Mouse (Mus musculus) embryonic facial prominence, embryonic 14.5 days (tissue): Measurements from ENCODE around the gene Zfhx2. TPM values are rescaled to one million over a fixed set of nuclear protein-coding genes. Genes with fewer than 3 reads are reported as not detected.
A peak's percentile ranks its signal among the peaks of the same experiment; 100 is the strongest.

Source experiments
- ATAC-seq: fragments of 200-750 bp; cut with Nextera tagmentation; 2 replicates; pipeline ENCODE4 v1.8.0; 2017; ENCODE audit warnings: low read depth, moderate number of reproducible peaks, moderate TSS enrichment
- DNase-seq: peaks from one replicate; pipeline ENCODE4 v3.0.0-alpha.2; 2015; ENCODE audit warnings: low spot score
- H3K27ac ChIP-seq: fragments of 300-500 bp; sonication (generic); replicated peaks from 2 replicates; pipeline ENCODE4 v1.5.1; 2014; ENCODE audit warnings: low read depth, mild to moderate bottlenecking, low read length, moderate library complexity
- H3K27me3 ChIP-seq: fragments of 300-500 bp; sonication (generic); replicated peaks from 2 replicates; pipeline ENCODE4 v1.6.1; 2014; ENCODE audit warnings: low read length; ENCODE audit not compliant: control insufficient read depth, insufficient read depth
- H3K36me3 ChIP-seq: fragments of 300-500 bp; sonication (generic); 2 replicates; pipeline ENCODE4 v1.6.1; 2014; ENCODE audit warnings: low read length, mixed read lengths; ENCODE audit not compliant: control insufficient read depth, insufficient read depth
- H3K4me1 ChIP-seq: fragments of 300-500 bp; sonication (generic); 2 replicates; pipeline ENCODE4 v1.6.1; 2014; ENCODE audit warnings: antibody characterized with exemption, low read length; ENCODE audit not compliant: control insufficient read depth, insufficient read depth
- H3K4me2 ChIP-seq: fragments of 300-500 bp; sonication (generic); 2 replicates; pipeline ENCODE4 v1.6.1; 2014; ENCODE audit warnings: low read depth, mild to moderate bottlenecking, low read length, moderate library complexity, mixed read lengths
- H3K4me3 ChIP-seq: fragments of 300-500 bp; sonication (generic); 2 replicates; pipeline ENCODE4 v1.5.1; 2014; ENCODE audit warnings: low read depth, mild to moderate bottlenecking, low read length
- H3K9ac ChIP-seq: fragments of 300-500 bp; sonication (generic); 2 replicates; pipeline ENCODE4 v1.6.1; 2014; ENCODE audit warnings: low read depth, mild to moderate bottlenecking, low read length, moderate library complexity, mixed read lengths
- H3K9me3 ChIP-seq: fragments of 300-500 bp; sonication (generic); 2 replicates; pipeline ENCODE4 v1.6.1; 2016; ENCODE audit warnings: low read length; ENCODE audit not compliant: control insufficient read depth
- WGBS: fragments of 180-500 bp; shearing (Covaris S2); extraction: QIAGEN DNeasy Blood & Tissue Kit; methylation state at CpG from one replicate; pipeline ENCODE4 v1.1.7; 2014; 5-methylcytosine and 5-hydroxymethylcytosine counted together
- polyA plus RNA-seq: library from polyadenylated mRNA; unstranded; fragments of >200 nt; fragmentation: Nextera tagmentation; extraction: Ambion mirVana; gene quantifications from 2 replicates; pipeline ENCODE4 v1.2.1, GENCODE M21; 2014

Gene Zfhx2
- polyA plus RNA-seq, 1 experiment from 2014 or later = 3.4 TPM

DNA sequence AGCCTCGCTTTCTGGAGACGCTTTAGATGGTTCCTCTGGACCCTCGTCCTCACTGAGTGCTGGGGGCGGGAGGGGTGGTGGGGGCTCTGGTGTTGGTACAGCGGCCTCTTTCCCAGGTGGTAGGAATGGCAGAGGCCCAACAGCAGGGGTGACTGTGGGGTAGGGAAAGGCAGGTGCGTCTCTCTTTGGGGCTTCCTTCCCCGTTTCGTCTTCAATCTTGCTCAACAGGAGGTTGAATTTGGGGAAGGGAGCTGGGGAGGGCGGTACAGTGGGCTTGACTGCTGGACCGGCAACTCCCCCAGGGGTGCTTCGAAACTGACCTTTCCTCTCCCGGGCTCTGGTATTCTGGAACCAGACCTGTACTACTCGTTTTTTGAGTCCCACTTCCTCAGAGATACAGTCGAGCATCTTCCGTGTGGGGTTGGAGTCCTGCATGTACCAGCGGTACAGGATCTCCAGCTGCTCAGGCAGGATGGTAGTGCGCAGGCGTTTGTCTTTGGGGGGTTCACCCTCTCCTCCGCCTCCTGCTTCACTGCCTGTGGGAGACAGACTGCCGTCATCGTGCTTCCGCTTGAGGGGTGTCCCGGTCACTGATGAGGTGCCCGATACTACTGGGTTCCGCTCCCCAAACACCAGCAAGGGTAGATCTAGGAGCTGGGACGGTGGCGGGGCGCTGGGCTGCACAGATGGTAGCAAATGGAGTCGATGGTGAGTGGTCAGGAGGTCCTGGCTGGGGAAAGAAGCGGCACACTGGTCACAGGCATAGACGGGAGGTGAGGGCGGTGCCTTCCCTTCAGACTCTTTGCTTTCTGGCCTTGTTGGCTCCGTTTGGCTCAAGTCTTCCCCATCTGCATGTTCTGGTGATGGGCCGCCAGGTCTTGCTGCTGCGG is 27.4 kb downstream of the Zfhx2 start:
- H3K36me3 ChIP-seq = peaks cover 39% of the 10 kb centered on the region
- no peak overlapping the region for H3K9ac ChIP-seq
- no peak for ATAC-seq
- no peaks in the 10 kb centered on the region for H3K27me3 ChIP-seq
- H3K4me2 ChIP-seq = no peak overlapping the region
- H3K9me3 ChIP-seq = no peaks in the 10 kb centered on the region
- WGBS = 79% methylated on average over 33 of the region's 35 CpGs
- H3K4me3 ChIP-seq = no peak overlapping the region
- H3K4me1 ChIP-seq = peaks cover 16% of the 10 kb centered on the region
- no peak overlapping the region for H3K27ac ChIP-seq
- no peak for DNase-seq

DNA sequence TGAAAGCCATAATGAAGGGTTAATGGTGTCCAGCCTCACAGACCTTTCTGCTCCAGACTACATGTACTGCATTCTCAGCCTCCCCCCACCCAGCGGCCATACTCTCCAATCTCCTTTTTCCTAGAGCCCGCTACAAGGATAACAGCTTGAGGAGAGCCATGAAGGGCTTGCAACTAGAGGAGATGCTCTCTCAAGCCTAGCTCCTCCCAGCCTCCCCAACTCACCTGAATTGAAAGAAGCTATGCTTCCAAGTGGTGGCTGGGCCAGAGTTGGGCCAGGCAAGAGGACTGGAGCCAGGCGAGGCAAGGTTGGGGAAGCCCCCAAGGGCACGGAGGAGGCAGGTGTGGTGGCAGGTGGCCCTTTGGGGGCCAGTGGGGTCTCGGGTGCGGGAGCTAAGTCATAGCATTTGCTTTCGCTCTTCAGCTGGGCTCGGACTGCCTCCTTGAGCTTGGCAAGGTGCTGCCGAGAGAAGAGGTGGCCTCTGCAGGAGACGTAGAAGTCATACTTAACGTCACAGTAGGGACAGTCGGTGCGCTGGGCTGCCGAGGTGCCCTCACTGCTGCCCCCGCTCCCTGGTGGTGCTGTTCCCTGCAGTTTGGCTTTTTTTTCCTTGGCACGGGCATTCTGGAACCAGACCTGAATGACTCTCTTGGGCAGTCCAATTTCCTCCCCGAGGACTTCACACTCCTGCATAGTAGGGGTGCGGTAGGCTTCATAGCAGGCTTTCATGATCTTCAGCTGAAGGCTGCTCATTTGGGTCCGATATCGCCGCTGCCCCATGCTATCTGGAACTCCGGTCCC is 28.3 kb downstream of the Zfhx2 start:
- WGBS = 82% methylated on average over 22 of the region's 22 CpGs

DNA sequence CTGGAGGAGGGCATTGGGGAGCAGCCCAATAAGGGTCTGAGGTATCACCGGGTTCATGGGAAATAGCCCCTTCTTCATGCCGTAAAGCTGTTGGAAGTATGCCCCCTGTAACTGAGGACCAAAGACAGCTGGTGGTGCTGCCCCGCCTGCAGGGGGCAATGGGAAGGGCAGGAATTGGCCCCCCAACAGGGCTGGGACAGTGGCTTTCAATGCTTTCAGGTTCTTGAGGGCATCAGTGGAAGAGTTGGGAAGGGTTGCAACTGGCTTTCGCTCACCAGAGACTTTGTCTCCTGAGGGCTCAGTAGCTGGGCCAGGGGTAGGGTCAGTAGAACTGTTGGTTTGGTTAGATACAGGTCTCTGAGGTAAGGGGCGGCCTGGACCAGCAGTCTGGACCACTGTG is 29.0 kb downstream of the Zfhx2 start:
- Histone ChIP-seq H3K27me3 (no peaks in the 10 kb centered on the region), H3K4me2 (no peak overlapping the region), H3K9ac (no peak overlapping the region), H3K27ac (no peak overlapping the region), H3K4me3 (no peak overlapping the region), H3K36me3 (peaks cover 34% of the 10 kb centered on the region), H3K9me3 (no peaks in the 10 kb centered on the region), H3K4me1 (peaks cover 16% of the 10 kb centered on the region)
- WGBS = 88% methylated on average over 5 of the region's 5 CpGs
- no peak for DNase-seq
- no peak for ATAC-seq

More for the DNA sequence above, 28.3 kb downstream of the Zfhx2 start:
- no peaks in the 10 kb centered on the region for H3K27me3 ChIP-seq
- H3K4me1 ChIP-seq = peaks cover 16% of the 10 kb centered on the region
- no peak overlapping the region for H3K9ac ChIP-seq
- H3K4me2 ChIP-seq = no peak overlapping the region
- ATAC-seq = no peak
- H3K9me3 ChIP-seq = no peaks in the 10 kb centered on the region
- no peak overlapping the region for H3K4me3 ChIP-seq
- no peak overlapping the region for H3K27ac ChIP-seq
- DNase-seq = no peak
- peaks cover 38% of the 10 kb centered on the region for H3K36me3 ChIP-seq

DNA sequence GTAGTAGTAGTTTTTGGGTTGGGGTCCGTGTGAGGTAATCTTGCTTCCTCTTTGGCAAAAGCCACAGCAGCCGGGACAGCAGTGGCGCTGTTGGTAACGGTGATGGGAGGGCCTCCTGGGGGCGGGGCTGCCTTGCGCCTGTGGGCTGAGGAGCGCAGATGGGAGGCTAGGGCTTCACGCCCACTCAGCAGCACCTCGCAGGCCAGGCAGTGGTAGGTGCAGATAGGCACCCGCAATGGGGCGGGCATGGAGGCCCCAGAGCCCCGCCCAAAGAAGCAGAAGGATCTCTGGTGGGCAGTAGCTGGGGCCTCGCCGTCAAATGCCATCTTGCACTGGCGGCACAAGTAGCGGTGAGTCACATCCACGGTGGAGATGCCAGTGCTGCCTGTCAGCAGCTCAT is 29.5 kb downstream of the Zfhx2 start:
- peaks cover 16% of the 10 kb centered on the region for H3K4me1 ChIP-seq
- H3K4me3 ChIP-seq = no peak overlapping the region
- 22% methylated on average over 13 of the region's 17 CpGs for WGBS

DNA sequence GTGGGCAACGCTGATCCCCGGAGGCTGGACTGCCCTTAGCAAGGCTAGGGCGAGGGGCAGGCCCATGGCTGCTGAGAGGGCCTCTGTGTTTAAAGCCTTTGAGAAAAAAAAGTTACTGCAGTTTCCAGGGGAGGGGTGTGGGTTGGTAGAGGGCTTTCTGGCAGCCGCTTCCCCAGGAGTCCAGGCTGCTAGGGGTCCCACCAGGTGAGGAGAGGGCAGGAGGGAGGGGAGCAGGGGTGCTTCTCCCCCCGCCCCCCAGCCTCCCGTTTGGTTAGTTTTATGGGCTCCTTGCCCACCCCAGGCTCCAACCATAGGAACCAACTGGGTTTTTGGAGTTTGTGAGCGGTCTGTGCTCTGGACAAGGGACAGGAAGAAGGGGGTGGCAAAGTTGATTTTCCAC is 30.3 kb downstream of the Zfhx2 start:
- Histone ChIP-seq H3K4me1 (peaks cover 16% of the 10 kb centered on the region), H3K9ac (no peak overlapping the region), H3K4me2 (no peak overlapping the region), H3K36me3 (peaks cover 24% of the 10 kb centered on the region; the same call in 1 of the 2 replicates), H3K27me3 (no peaks in the 10 kb centered on the region), H3K27ac (no peak overlapping the region), H3K4me3 (no peak overlapping the region), H3K9me3 (no peaks in the 10 kb centered on the region)
- ATAC-seq (no peak), DNase-seq (no peak)
- WGBS = 31% methylated on average over 7 of the region's 7 CpGs

More for the DNA sequence above, 29.5 kb downstream of the Zfhx2 start:
- Histone ChIP-seq H3K27me3 (no peaks in the 10 kb centered on the region), H3K36me3 (peaks cover 29% of the 10 kb centered on the region), H3K4me2 (peak overlapping the region; percentile 20; the same call in 1 of the 2 replicates), H3K27ac (no peak overlapping the region), H3K9me3 (no peaks in the 10 kb centered on the region), H3K9ac (no peak overlapping the region)
- DNase-seq (no peak), ATAC-seq (peak; percentile 45; the same call in 1 of the 2 replicates)

DNA sequence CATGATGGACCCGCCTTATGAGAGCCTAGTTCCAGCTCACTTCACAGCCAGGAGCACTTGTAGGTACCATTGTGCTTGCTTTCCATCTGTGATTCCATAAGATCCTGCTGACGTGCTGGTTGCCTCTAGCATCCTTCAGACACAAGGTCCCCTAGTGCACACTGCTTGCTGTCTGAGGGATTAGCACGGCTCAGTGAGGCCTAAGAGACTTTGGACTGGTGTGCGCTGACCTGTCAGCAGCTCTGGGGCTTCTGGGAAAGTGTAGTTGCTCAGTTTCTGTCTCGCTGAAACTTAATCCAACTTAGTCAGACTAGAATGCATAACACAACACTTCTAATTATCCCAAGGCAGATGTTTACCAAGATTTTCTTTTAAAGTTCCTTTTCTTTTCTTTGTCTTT is 32.2 kb downstream of the Zfhx2 start:
- H3K4me1 ChIP-seq = peaks cover 16% of the 10 kb centered on the region
- no peak overlapping the region; the same call in 1 of the 2 replicates for H3K27ac ChIP-seq
- H3K4me3 ChIP-seq = no peak overlapping the region
- H3K36me3 ChIP-seq = 0 out of 2 replicates have a peak, but pooled peaks cover 7% of the 10 kb centered on the region
- H3K9me3 ChIP-seq = no peaks in the 10 kb centered on the region
- peak; percentile 23; the same call in 1 of the 2 replicates for ATAC-seq
- peak; percentile 60 for DNase-seq
- 46% methylated on average over 5 of the region's 5 CpGs for WGBS
- H3K4me2 ChIP-seq = no peak overlapping the region
- no peak overlapping the region for H3K9ac ChIP-seq
- H3K27me3 ChIP-seq = no peaks in the 10 kb centered on the region

DNA sequence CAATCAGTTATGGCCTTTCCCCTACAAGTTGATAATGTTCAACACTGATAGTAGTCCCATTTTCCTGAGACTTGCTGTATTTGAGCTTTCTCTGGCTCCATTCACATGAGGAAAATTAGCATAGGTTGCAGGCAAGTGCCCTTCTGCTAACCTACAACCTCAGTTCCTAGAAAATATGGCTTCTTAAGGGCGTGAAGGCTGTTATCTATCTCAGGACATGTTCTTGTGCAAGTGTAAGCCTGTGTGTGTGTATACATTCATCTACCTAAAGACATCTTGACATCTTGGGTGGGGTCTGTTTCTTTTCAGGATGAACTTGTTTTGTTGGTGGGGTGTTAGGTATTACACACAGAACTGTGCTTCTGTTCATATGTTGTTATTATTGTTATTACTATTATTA is 33.1 kb downstream of the Zfhx2 start:
- no peak for ATAC-seq
- Histone ChIP-seq H3K36me3 (no peaks in the 10 kb centered on the region), H3K9me3 (no peaks in the 10 kb centered on the region)

DNA sequence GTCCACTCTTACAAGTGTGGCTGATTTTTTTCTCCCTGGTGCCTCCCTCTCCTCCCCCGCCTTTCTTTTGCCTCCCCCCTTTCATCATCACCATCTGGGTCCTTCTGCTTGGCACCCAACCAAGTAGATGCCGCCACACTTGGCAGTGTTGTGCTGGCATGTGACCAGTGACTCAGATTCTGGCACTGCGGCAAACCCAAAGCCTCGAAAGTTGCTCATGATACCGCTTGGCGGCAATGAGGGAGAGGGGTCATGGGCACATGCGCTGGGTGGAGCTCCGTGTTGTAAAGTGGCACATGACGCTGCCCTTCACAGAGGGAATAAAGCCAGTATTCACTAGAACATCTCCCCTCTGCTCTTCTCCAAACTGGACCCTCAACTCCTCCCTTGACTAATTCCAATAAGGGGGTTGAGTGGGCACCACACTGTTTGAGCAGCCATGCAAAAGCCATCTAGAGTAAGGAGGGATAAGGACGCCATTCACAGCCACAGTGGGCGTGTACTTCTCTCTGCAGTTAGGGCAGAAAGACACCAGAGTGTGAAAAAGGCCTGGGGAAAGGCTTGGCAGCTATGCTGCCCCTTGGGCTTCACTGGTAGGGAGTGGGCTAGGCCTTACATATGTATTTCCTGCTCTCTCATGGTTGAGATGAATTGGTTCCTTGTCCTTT is 36.8 kb downstream of the Zfhx2 start:
- Histone ChIP-seq H3K9me3 (no peaks in the 10 kb centered on the region), H3K27ac (no peak overlapping the region), H3K4me1 (no peaks in the 10 kb centered on the region), H3K9ac (no peak overlapping the region), H3K4me2 (no peak overlapping the region), H3K36me3 (no peaks in the 10 kb centered on the region), H3K4me3 (no peak overlapping the region), H3K27me3 (no peaks in the 10 kb centered on the region)
- ATAC-seq = peak; percentile 35; the same call in 1 of the 2 replicates
- WGBS = 78% methylated on average over 11 of the region's 11 CpGs
- DNase-seq = no peak

More for the DNA sequence above, 33.1 kb downstream of the Zfhx2 start:
- no peak overlapping the region for H3K4me3 ChIP-seq
- no peak for DNase-seq
- H3K9ac ChIP-seq = no peak overlapping the region
- H3K4me2 ChIP-seq = no peak overlapping the region
- 75% methylated on average over 1 of the region's 1 CpGs for WGBS
- no peaks in the 10 kb centered on the region for H3K27me3 ChIP-seq
- no peak overlapping the region for H3K27ac ChIP-seq
- H3K4me1 ChIP-seq = peaks cover 16% of the 10 kb centered on the region
